Mouse (Mus musculus) kidney, adult 2 months (tissue): ENCODE data around the gene Trp53bp2. TPM values are rescaled to one million over a fixed set of nuclear protein-coding genes. Genes with fewer than 3 reads are reported as not detected.

Experiments used
- DNase-seq: peaks from one replicate; pipeline ENCODE4 v3.0.0; 2021
- H3K27ac ChIP-seq: fragments of 200-500 bp; 2 replicates; pipeline ENCODE4 v1.5.1; 2012; ENCODE audit warnings: low read depth, low read length, control low read depth, inconsistent platforms; ENCODE audit not compliant: insufficient read depth
- H3K27me3 ChIP-seq: fragments of 200-500 bp; replicated peaks from 2 replicates; pipeline ENCODE4 v1.6.1; 2012; ENCODE audit warnings: mild to moderate bottlenecking, moderate library complexity, low read length, inconsistent platforms; ENCODE audit not compliant: control insufficient read depth, insufficient read depth
- H3K36me3 ChIP-seq: fragments of 200-500 bp; 2 replicates; pipeline ENCODE4 v1.6.1; 2012; ENCODE audit warnings: mild to moderate bottlenecking, moderate library complexity, low read length, inconsistent platforms; ENCODE audit not compliant: control insufficient read depth, insufficient read depth
- H3K4me1 ChIP-seq: fragments of 200-500 bp; 2 replicates; pipeline ENCODE4 v1.6.1; 2011; ENCODE audit warnings: low read length; ENCODE audit not compliant: control insufficient read depth, insufficient read depth
- H3K4me3 ChIP-seq: fragments of 200-500 bp; 2 replicates; pipeline ENCODE4 v1.5.1; 2011; ENCODE audit warnings: mild to moderate bottlenecking, low read depth, low read length, control low read depth; ENCODE audit not compliant: insufficient read depth
- CTCF ChIP-seq: fragments of 200-500 bp; conservative IDR thresholded peaks from 2 replicates; pipeline ENCODE4 v1.5.1; 2011; ENCODE audit warnings: low read depth, mild to moderate bottlenecking, control low read depth, low read length, moderate library complexity, mixed read lengths; ENCODE audit not compliant: insufficient read depth, insufficient read length
- POLR2A ChIP-seq: fragments of 200-500 bp; IDR thresholded peaks from one replicate; pipeline ENCODE4 v1.6.1; 2011; ENCODE audit warnings: low read depth, low read length, control low read depth
- WGBS: fragments of 180-500 bp; shearing (Covaris S2); methylation state at CpG from one replicate; pipeline ENCODE4 v1.1.7; 2018; 5-methylcytosine and 5-hydroxymethylcytosine counted together
- polyA plus RNA-seq: library from polyadenylated mRNA; depleted of rRNA; stranded (reverse); fragments of >200 nt; gene quantifications from 2 replicates; pipeline ENCODE4 v1.2.3, GENCODE M21; 2012

Trp53bp2 gene
- polyA plus RNA-seq, 1 experiment: 25.0 TPM

DNA sequence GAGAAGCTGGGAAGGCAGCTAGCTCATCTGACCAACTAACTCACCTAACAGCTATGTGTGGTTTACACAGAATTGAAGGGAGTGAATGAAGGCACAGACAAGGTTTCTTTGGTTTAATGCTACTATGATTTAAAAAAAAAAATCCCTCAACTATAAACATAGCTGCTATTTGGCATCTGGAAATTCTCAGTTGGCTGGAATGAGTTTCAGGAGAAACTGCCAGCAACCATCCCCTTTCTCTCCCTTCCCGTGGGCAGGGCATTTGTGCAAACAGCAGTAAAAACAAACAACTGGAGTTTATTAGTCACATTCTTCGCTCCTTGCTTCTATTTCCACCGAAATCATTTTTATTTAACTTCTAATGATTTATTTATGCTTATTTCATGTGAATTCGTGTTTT lies 2.4 kb upstream of the Trp53bp2 start:
- TF ChIP-seq POLR2A: no peak
- no peak for TF ChIP-seq CTCF
- Histone ChIP-seq H3K27me3 (no peaks in the 10 kb centered on the region), H3K4me3 (no peak overlapping the region), H3K36me3 (no peaks in the 10 kb centered on the region), H3K27ac (no peak overlapping the region), H3K4me1 (no peaks in the 10 kb centered on the region; the same call in 1 of the 2 replicates)
- no peak for DNase-seq
- 69% methylated on average over 4 of the region's 4 CpGs for WGBS

DNA sequence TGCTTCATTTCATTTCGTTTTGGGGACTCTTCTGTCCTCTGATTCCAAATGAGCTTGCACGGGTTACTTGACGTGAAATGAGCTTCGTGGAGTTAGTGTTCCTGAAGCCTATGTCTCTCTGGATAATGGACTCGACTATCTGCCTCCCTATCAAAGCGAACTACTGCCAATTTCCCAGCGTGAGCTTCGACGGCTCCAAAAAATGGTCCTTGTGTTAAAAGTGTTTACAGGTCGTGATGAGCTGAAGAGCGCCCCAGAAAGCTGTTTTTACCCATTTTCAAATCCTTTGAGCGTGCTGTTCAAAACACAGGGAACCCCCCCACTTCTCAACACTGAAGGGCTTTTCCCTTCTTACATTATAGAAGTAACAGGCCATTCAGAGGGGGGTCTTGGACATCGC lies 729 bp upstream of the Trp53bp2 start:
- WGBS: 5% methylated on average over 13 of the region's 13 CpGs

DNA sequence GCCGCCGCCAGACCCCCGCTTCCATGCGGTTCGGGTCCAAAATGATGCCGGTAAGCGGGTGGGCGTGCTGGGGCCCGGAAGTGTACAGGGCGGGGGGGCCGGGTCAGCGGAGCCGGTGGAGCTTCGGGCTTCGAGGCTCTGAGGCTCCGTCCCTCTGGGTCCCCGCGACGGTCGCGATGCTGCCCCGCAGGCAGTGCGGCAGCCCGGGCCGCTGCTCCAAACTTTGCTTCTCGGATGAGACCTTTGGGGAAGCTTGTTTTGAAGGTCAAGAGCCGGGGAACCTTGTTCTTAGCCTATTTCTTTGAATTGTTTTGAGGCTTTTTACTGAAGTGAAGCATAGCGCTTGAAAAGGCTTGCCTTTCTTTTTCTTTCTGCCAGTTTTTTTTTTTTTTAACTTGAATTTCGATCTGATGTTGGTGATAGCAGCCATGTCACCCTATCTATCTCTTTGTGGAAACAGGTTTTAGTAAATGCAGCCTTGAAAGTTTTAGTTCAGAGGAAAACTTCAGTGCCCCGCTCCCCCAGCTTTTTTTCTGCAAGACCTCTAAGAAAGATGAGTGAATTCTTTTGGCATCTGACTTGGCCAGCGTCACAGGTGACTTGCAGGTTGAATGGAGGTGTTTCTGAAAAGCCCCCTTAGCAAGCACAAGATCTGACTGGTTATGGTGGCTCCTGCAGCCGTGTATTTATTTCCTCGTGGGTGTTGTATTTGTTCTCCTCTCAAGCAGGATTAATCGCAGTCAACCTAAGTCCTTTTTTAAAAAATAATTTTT lies 615 bp downstream of the Trp53bp2 start:
- H3K4me3 ChIP-seq: peak overlapping the region; percentile 70
- H3K27me3 ChIP-seq: no peaks in the 10 kb centered on the region
- H3K36me3 ChIP-seq: no peaks in the 10 kb centered on the region
- H3K4me1 ChIP-seq: peaks cover 11% of the 10 kb centered on the region
- peak overlapping the region; percentile 72 for H3K27ac ChIP-seq
- TF ChIP-seq POLR2A (no peak), CTCF (no peak)
- DNase-seq: peak; percentile 41
- WGBS: 2% methylated on average over 34 of the region's 34 CpGs

More for the DNA sequence above, 729 bp upstream of the Trp53bp2 start:
- TF ChIP-seq CTCF (no peak), POLR2A (no peak)
- H3K36me3 ChIP-seq: no peaks in the 10 kb centered on the region
- DNase-seq: no peak
- peak overlapping the region; percentile 66 for H3K27ac ChIP-seq
- peak overlapping the region; percentile 73 for H3K4me3 ChIP-seq
- no peaks in the 10 kb centered on the region for H3K27me3 ChIP-seq
- peaks cover 8% of the 10 kb centered on the region for H3K4me1 ChIP-seq

- Histone ChIP-seq H3K27me3 (no peaks in the 10 kb centered on the region), H3K4me3 (0 out of 2 replicates have a peak overlapping the region, but pooled peaks have one; percentile 17), H3K4me1 (peaks cover 24% of the 10 kb centered on the region), H3K27ac (peak overlapping the region; percentile 50), H3K36me3 (no peaks in the 10 kb centered on the region; the same call in 1 of the 2 replicates)
- peak; percentile 55 for DNase-seq
- 33% methylated on average over 7 of the region's 7 CpGs for WGBS
- TF ChIP-seq CTCF: no peak
- no peak for TF ChIP-seq POLR2A
Observed at GRCm38 (mm10) chr1:182412586-182413270, 3.8 kb downstream of the Trp53bp2 start.

GRCm38 (mm10) chr1:182419481-182419880 lies 10.5 kb downstream of the Trp53bp2 start:
- DNase-seq: no peak
- H3K27me3 ChIP-seq: no peaks in the 10 kb centered on the region
- H3K27ac ChIP-seq: no peak overlapping the region
- H3K36me3 ChIP-seq: no peaks in the 10 kb centered on the region; the same call in 1 of the 2 replicates
- no peak overlapping the region for H3K4me3 ChIP-seq
- TF ChIP-seq CTCF: no peak
- no peak for TF ChIP-seq POLR2A
- WGBS: 72% methylated on average over 3 of the region's 3 CpGs
- peaks cover 36% of the 10 kb centered on the region for H3K4me1 ChIP-seq

DNA sequence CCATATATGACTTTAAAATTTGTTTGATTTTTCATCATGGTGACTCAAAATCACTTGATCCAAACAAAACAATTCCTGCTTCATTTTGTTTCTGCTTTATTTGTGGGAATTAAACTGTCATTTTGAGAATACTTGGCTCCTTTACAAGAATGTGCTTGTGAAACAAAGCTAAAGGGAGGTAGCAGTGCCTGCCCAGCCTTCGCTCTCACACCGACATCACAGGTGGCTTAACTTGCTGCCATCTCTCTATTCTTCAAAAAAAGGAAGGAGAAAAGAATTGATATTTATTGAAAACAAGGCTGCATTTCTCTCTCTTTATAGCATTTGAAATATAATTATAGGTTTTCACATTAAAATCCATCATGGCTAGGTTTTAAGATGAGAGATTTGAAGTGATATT lies 15.3 kb downstream of the Trp53bp2 start:
- H3K4me1 ChIP-seq: peaks cover 50% of the 10 kb centered on the region
- H3K36me3 ChIP-seq: no peaks in the 10 kb centered on the region
- WGBS: 18% methylated on average over 2 of the region's 2 CpGs
- H3K27ac ChIP-seq: no peak overlapping the region
- no peak for TF ChIP-seq POLR2A
- no peak for TF ChIP-seq CTCF
- H3K27me3 ChIP-seq: no peaks in the 10 kb centered on the region
- DNase-seq: no peak
- no peak overlapping the region for H3K4me3 ChIP-seq

- Histone ChIP-seq H3K4me3 (no peak overlapping the region), H3K27me3 (no peaks in the 10 kb centered on the region), H3K27ac (no peak overlapping the region), H3K4me1 (peaks cover 56% of the 10 kb centered on the region), H3K36me3 (no peaks in the 10 kb centered on the region)
- no peak for DNase-seq
- TF ChIP-seq CTCF (no peak), POLR2A (no peak)
- 81% methylated on average over 3 of the region's 3 CpGs for WGBS
Observed at GRCm38 (mm10) chr1:182425176-182425575, 16.2 kb downstream of the Trp53bp2 start.
